Mouse (Mus musculus) forebrain, embryonic 13.5 days (tissue): Measurements from ENCODE around the gene Ppara. TPM values are rescaled to one million over a fixed set of nuclear protein-coding genes. Genes with fewer than 3 reads are reported as not detected.
A peak's percentile ranks its signal among the peaks of the same experiment; 100 is the strongest.

ENCODE experiments used
- ATAC-seq: fragments of 200-750 bp; cut with Nextera tagmentation; 2 replicates; pipeline ENCODE4 v1.8.0; 2017
- H3K27ac ChIP-seq: fragments of 300-500 bp; sonication (generic); 2 replicates; pipeline ENCODE4 v1.5.1; 2015; ENCODE audit warnings: inconsistent platforms, mild to moderate bottlenecking, moderate library complexity
- H3K27me3 ChIP-seq: fragments of 300-500 bp; sonication (generic); 2 replicates; pipeline ENCODE4 v1.6.1; 2015; ENCODE audit warnings: mild to moderate bottlenecking, inconsistent platforms
- H3K36me3 ChIP-seq: fragments of 300-500 bp; sonication (generic); 2 replicates; pipeline ENCODE4 v1.6.1; 2015; ENCODE audit warnings: mild to moderate bottlenecking, inconsistent platforms; ENCODE audit not compliant: poor library complexity, severe bottlenecking
- H3K4me1 ChIP-seq: fragments of 300-500 bp; sonication (generic); 2 replicates; pipeline ENCODE4 v1.6.1; 2015; ENCODE audit warnings: inconsistent platforms
- H3K4me2 ChIP-seq: fragments of 300-500 bp; sonication (generic); 2 replicates; pipeline ENCODE4 v1.6.1; 2015; ENCODE audit warnings: inconsistent platforms, mild to moderate bottlenecking, moderate library complexity
- H3K4me3 ChIP-seq: fragments of 300-500 bp; sonication (generic); 2 replicates; pipeline ENCODE4 v1.5.1; 2015; ENCODE audit warnings: mild to moderate bottlenecking, inconsistent platforms
- H3K9ac ChIP-seq: fragments of 300-500 bp; sonication (generic); 2 replicates; pipeline ENCODE4 v1.6.1; 2015; ENCODE audit warnings: mild to moderate bottlenecking, inconsistent platforms
- H3K9me3 ChIP-seq: fragments of 300-500 bp; sonication (generic); replicated peaks from 2 replicates; pipeline ENCODE4 v1.6.1; 2016; ENCODE audit warnings: inconsistent platforms
- WGBS: fragments of 180-500 bp; shearing (Covaris S2); methylation state at CpG from one replicate; pipeline ENCODE4 v1.1.7; 2015; 5-methylcytosine and 5-hydroxymethylcytosine counted together
- polyA plus RNA-seq: library from polyadenylated mRNA; unstranded; fragments of >200 nt; fragmentation: Nextera tagmentation; extraction: Ambion mirVana; gene quantifications from 2 replicates; pipeline ENCODE4 v1.2.1, GENCODE M21; 2015

The Ppara gene
- polyA plus RNA-seq, result 0.44 and 0.63 TPM in 2 replicates

GRCm38 (mm10) chr15:85734571-85735033 lies at the start of gene Ppara:
Ppara (plus strand) TSS chr15:85734983.
- WGBS, result 4% methylated on average over 28 of the region's 28 CpGs
- no peaks in the 10 kb centered on the region for H3K9me3 ChIP-seq
- no peak within 1 kb of the TSS for H3K27ac ChIP-seq
- H3K9ac ChIP-seq, result peak within 1 kb of the TSS; percentile 60
- peak within 1 kb of the TSS; percentile 89 for H3K4me2 ChIP-seq
- peaks cover 17% of the 10 kb centered on the region for H3K4me1 ChIP-seq
- no peaks in the 10 kb centered on the region for H3K36me3 ChIP-seq
- ATAC-seq, result no peak
- peaks cover 71% of the 10 kb centered on the region for H3K27me3 ChIP-seq
- H3K4me3 ChIP-seq, result peak within 1 kb of the TSS; percentile 61

- H3K27me3 ChIP-seq, result no peaks in the 10 kb centered on the region
- peaks cover 41% of the 10 kb centered on the region for H3K4me1 ChIP-seq
- 73% methylated on average over 10 of the region's 11 CpGs for WGBS
- ATAC-seq, result peak; percentile 73
- H3K27ac ChIP-seq, result peak overlapping the region; percentile 59; the same call in 1 of the 2 replicates
- no peak overlapping the region for H3K9ac ChIP-seq
- no peak overlapping the region for H3K4me2 ChIP-seq
- peaks cover 80% of the 10 kb centered on the region for H3K36me3 ChIP-seq
- H3K9me3 ChIP-seq, result no peaks in the 10 kb centered on the region
- no peak overlapping the region for H3K4me3 ChIP-seq
These were observed 48.0 kb upstream of the Ppara start for GRCm38 (mm10) chr15:85686641-85687395.

GRCm38 (mm10) chr15:85687630-85688410 lies 47.0 kb upstream of the Ppara start:
- peaks cover 35% of the 10 kb centered on the region for H3K4me1 ChIP-seq
- no peak overlapping the region for H3K4me2 ChIP-seq
- peaks cover 88% of the 10 kb centered on the region for H3K36me3 ChIP-seq
- no peak overlapping the region for H3K27ac ChIP-seq
- ATAC-seq, result no peak
- 80% methylated on average over 15 of the region's 15 CpGs for WGBS
- no peaks in the 10 kb centered on the region for H3K9me3 ChIP-seq
- H3K9ac ChIP-seq, result no peak overlapping the region
- H3K4me3 ChIP-seq, result no peak overlapping the region
- no peaks in the 10 kb centered on the region for H3K27me3 ChIP-seq

GRCm38 (mm10) chr15:85688734-85689133 lies 46.0 kb upstream of the Ppara start:
- H3K4me3 ChIP-seq, result no peak overlapping the region
- ATAC-seq, result no peak
- no peak overlapping the region for H3K27ac ChIP-seq
- no peak overlapping the region for H3K9ac ChIP-seq
- peaks cover 88% of the 10 kb centered on the region for H3K36me3 ChIP-seq
- peaks cover 32% of the 10 kb centered on the region for H3K4me1 ChIP-seq
- no peaks in the 10 kb centered on the region for H3K27me3 ChIP-seq
- H3K4me2 ChIP-seq, result no peak overlapping the region
- 59% methylated on average over 6 of the region's 6 CpGs for WGBS
- H3K9me3 ChIP-seq, result no peaks in the 10 kb centered on the region

- Histone ChIP-seq H3K4me2 (no peak overlapping the region), H3K4me3 (no peak overlapping the region), H3K9ac (no peak overlapping the region), H3K27ac (no peak overlapping the region; the same call in 1 of the 2 replicates), H3K36me3 (peaks cover 88% of the 10 kb centered on the region), H3K27me3 (no peaks in the 10 kb centered on the region), H3K4me1 (peaks cover 32% of the 10 kb centered on the region), H3K9me3 (no peaks in the 10 kb centered on the region)
- ATAC-seq, result no peak
- WGBS, result 91% methylated on average over 6 of the region's 6 CpGs
These were observed 45.3 kb upstream of the Ppara start for GRCm38 (mm10) chr15:85689523-85689922.

GRCm38 (mm10) chr15:85690058-85690457 lies 44.7 kb upstream of the Ppara start:
- Histone ChIP-seq H3K9ac (no peak overlapping the region), H3K36me3 (peaks cover 88% of the 10 kb centered on the region), H3K4me3 (no peak overlapping the region), H3K27me3 (no peaks in the 10 kb centered on the region), H3K4me1 (peaks cover 32% of the 10 kb centered on the region), H3K4me2 (no peak overlapping the region), H3K9me3 (no peaks in the 10 kb centered on the region), H3K27ac (no peak overlapping the region)
- ATAC-seq, result no peak
- 94% methylated on average over 6 of the region's 6 CpGs for WGBS

GRCm38 (mm10) chr15:85690875-85691274 lies 43.9 kb upstream of the Ppara start:
- no peak overlapping the region for H3K27ac ChIP-seq

GRCm38 (mm10) chr15:85693115-85693514 lies 41.7 kb upstream of the Ppara start:
- H3K9me3 ChIP-seq, result no peaks in the 10 kb centered on the region
- WGBS, result 94% methylated on average over 3 of the region's 3 CpGs
- ATAC-seq, result no peak
- peaks cover 95% of the 10 kb centered on the region for H3K36me3 ChIP-seq
- H3K4me3 ChIP-seq, result no peak overlapping the region
- no peak overlapping the region for H3K27ac ChIP-seq
- H3K4me2 ChIP-seq, result no peak overlapping the region
- no peaks in the 10 kb centered on the region for H3K27me3 ChIP-seq
- no peak overlapping the region for H3K9ac ChIP-seq
- peaks cover 12% of the 10 kb centered on the region; the same call in 1 of the 2 replicates for H3K4me1 ChIP-seq

More at GRCm38 (mm10) chr15:85690875-85691274, 43.9 kb upstream of the Ppara start:
- H3K4me2 ChIP-seq, result no peak overlapping the region
- H3K9ac ChIP-seq, result no peak overlapping the region
- H3K27me3 ChIP-seq, result no peaks in the 10 kb centered on the region
- whole genome bisulfite sequencing, result 91% methylated on average over 5 of the region's 5 CpGs
- no peaks in the 10 kb centered on the region for H3K9me3 ChIP-seq
- H3K36me3 ChIP-seq, result peaks cover 88% of the 10 kb centered on the region
- peaks cover 30% of the 10 kb centered on the region for H3K4me1 ChIP-seq
- H3K4me3 ChIP-seq, result no peak overlapping the region
- ATAC-seq, result no peak

GRCm38 (mm10) chr15:85693819-85694218 lies 41.0 kb upstream of the Ppara start:
- no peak overlapping the region for H3K4me2 ChIP-seq
- peaks cover 95% of the 10 kb centered on the region for H3K36me3 ChIP-seq
- no peak overlapping the region for H3K4me3 ChIP-seq
- H3K27me3 ChIP-seq, result no peaks in the 10 kb centered on the region
- ATAC-seq, result no peak
- peaks cover 7% of the 10 kb centered on the region; the same call in 1 of the 2 replicates for H3K4me1 ChIP-seq
- H3K9ac ChIP-seq, result no peak overlapping the region
- WGBS, result 78% methylated on average over 2 of the region's 2 CpGs
- H3K9me3 ChIP-seq, result no peaks in the 10 kb centered on the region
- no peak overlapping the region for H3K27ac ChIP-seq

- ATAC-seq, result no peak
- H3K9ac ChIP-seq, result no peak overlapping the region
These were observed 40.4 kb upstream of the Ppara start for GRCm38 (mm10) chr15:85694379-85694778.

GRCm38 (mm10) chr15:85695304-85695703 lies 39.5 kb upstream of the Ppara start:
- H3K9me3 ChIP-seq, result no peaks in the 10 kb centered on the region
- H3K27me3 ChIP-seq, result no peaks in the 10 kb centered on the region
- H3K27ac ChIP-seq, result no peak overlapping the region
- H3K9ac ChIP-seq, result no peak overlapping the region
- H3K4me1 ChIP-seq, result 0 out of 2 replicates have a peak, but pooled peaks cover under 1% of the 10 kb centered on the region
- 90% methylated on average over 4 of the region's 4 CpGs for WGBS
- H3K4me2 ChIP-seq, result no peak overlapping the region
- H3K4me3 ChIP-seq, result no peak overlapping the region
- no peak for ATAC-seq
- H3K36me3 ChIP-seq, result peaks cover 96% of the 10 kb centered on the region

More at GRCm38 (mm10) chr15:85694379-85694778, 40.4 kb upstream of the Ppara start:
- Histone ChIP-seq H3K36me3 (peaks cover 96% of the 10 kb centered on the region), H3K27me3 (no peaks in the 10 kb centered on the region), H3K4me1 (0 out of 2 replicates have a peak, but pooled peaks cover 7% of the 10 kb centered on the region), H3K4me3 (no peak overlapping the region), H3K4me2 (no peak overlapping the region), H3K27ac (no peak overlapping the region), H3K9me3 (no peaks in the 10 kb centered on the region)
- WGBS, result 96% methylated on average over 1 of the region's 1 CpGs
